Mouse (Mus musculus): ENCODE results near the gene Fgf8.

DNA sequence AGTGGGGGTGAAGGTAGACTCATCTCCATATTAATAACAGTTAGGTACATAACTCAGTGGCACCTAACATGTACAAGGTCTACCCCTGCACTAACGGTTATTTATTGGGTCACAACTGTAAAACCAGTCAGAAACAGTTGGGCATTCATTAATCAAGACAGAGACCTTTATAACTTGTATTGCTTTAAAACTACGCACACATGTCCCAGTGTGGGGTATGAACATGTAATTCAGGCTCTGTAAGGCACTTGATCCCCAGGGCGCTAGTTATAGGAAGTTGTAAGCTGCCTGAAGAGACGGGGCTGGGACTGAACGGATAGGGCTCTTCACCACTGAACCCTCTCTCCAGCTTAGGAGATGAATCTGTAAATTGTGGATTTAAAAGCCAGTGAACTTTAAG is 16.0 kb upstream of the Fgf8 start:
- TF ChIP-seq CTCF (IDR thresholded peaks at IDR 0.05) = no peak
- no peak for TF ChIP-seq EP300 (IDR thresholded peaks at IDR 0.05)
